Mouse (Mus musculus): ENCODE results near the gene Eml6.
"Not testable (repeated sequence)": the region's sequence is repeated elsewhere in the genome, so short reads cannot be mapped to it uniquely, and the experiment has no call there.

Gene Eml6

DNA sequence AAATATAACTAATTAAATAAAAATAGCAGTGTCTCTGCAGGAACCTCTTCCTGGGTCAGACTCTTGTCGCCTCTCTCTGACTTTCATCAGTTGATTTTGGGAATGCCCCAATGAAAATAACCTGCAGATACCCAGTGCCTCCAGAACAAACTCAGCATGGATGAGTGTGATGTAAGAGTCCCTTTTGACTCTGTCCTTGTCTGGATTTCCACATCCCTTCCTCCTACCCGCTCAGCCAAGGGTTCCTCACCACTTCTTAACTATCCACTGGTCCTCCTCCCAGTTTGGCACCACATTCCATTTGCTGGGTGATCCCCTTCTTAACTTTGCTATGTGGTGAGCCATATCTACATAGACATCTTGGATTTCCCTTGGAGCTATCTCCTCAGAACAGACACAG lies 235.0 kb downstream of the Eml6 start:
- DNase-seq (ENCODE audit: low read depth, low spot score) = no peak

DNA sequence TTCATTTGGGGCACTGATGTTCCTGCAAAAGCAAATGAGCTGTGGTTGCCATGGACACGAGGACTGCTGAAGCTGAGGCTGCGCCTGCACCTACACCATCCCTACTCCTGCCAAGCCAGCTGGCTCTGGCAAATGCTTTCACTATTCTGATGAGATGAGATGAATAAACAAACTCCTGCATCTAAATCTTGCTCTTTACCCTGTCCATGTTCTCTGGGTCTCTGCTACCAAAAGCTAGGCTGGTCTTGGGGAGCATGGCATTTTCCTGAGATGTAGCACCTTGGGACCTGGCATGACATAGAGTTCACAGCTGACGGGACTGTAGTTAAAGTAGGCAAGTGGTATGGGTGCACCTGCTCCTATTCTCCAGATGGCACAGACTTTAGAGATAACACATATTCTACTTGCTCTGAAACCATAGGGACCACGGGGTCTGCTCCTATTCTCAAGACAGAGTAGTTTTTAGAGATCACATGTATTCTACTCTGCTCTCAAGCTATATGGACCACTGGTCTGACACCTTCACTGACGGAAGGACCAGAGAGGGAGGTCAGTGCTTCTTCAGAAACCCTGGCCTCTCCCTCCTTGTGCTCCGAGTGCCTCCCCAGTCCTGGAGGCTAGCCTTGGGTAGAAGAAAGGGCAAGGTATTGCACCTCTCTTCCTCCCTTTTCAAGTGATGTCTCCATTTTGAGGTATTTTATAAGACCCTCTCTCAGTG lies 236.8 kb downstream of the Eml6 start:
- DNase-seq (ENCODE audit: low read depth, low spot score) = peak; percentile 20

DNA sequence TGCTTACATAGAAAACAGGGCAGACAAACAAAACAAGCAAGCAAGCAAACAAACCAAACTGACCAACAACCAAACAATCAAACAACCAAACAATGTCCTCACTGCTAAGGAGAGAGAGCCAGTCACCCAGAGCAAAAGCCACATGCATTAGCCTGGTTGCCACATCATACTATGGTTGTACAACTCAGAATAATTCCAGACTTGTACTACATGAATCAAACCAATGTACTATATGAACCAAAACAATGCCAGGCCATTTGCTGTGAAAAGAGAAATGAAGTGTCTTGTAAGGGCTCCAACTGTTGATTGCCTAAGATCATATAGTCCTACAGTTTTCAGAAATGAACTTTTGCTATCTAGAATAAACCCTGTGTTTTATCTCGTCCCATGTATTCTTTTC lies 237.3 kb downstream of the Eml6 start:
- DNase-seq (ENCODE audit: low read depth, low spot score) = no peak

DNA sequence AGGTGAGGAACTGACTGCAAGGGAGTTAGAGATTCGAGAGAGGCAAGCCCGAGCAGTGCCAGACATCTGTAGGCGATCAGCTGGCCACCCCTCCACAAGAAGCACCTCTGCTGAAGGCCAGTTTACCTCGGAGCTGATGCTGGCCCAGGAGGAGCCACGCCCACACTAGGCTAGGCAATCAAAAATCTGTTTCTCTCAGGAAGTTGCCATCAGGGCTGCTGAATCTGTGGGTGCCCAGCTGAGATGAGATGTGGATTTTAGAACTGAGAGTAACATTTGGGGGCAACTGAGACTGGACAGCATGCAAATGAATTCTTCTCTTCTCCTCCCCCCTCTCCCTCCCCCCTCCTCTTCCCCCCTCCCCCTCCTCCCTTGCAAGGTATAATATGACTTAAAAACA lies 238.4 kb downstream of the Eml6 start:
- DNase-seq (ENCODE audit: low read depth, low spot score) = no peak

DNA sequence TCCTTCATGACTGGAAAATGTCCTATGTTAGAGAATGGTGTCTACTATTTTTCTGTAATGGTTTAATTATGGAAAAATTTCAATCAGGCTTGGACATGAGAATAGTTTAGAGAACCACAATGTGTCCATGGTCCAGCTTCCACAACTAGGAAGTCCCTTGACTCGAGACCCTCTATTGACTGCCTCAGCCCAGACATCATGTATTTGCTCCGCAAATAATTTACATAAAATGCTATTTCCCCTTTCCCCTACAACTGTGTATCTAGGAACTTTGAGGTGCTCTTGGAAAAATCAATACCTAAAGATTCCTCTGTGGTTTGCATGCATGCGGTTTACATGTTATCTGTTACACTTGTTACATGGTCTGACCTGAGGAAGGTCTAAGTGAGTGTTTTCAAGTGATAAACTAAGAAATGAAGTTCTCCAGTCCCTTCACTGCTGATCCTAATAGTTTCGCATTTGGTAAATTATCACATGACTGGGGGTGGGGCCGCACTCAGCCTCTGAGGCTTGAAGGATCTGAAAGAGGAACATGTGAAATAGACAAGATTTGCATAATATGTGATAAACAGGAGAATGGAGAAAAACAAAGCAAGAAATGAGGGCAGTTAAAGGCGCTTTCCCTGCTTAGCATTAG lies 239.1 kb downstream of the Eml6 start:
- no peak for DNase-seq (ENCODE audit: low read depth, low spot score)

DNA sequence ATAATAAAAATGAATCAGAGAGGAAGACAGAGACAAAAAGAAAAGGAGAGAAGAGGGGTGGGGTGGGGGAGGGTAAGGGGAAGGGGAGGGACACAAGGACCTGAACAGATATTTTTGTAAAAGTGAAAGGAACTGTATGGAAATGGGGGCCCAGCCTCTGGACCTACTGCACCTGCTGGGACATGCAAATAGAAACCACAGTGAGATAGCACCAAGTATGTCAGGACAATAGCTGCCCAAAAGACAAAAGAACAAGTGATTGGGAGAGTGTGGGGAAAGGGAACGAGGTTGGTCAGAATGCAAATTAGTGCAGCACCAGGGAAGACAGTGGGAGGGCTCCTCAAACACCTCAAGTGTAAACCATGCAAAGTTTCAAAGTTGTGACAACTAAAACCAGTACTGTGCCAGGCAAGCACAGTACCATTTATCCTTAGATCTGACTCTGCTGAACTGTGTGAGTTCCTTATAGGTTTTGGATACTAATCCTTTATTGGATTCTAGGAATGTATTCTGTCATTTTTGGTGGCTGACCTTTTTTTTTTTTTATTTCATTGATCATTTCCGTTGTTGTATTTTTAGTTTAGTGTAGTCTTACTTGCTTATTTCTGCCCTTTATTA lies 246.3 kb downstream of the Eml6 start:
- DNase-seq (ENCODE audit: low read depth, low spot score) = no peak

DNA sequence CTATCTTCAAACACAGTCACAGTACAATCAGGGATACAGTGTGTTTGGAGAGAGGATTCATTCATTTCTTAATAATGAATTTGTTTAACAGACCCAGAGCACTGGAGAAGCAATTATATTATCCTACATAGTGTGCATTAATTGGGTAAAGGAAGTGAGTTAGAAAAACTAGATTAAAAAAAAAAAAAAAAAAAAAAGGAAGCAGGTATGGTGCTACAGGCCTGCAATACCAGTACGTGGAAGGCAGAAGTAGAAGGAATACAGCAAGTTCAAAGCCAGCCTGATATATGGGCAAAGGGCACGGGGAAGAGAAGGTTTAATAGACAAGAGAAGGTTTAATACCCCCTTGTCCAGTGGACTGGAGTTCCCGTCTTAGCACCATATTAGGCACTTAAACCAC lies 246.9 kb downstream of the Eml6 start:
- DNase-seq (ENCODE audit: low read depth, low spot score) = no peak

DNA sequence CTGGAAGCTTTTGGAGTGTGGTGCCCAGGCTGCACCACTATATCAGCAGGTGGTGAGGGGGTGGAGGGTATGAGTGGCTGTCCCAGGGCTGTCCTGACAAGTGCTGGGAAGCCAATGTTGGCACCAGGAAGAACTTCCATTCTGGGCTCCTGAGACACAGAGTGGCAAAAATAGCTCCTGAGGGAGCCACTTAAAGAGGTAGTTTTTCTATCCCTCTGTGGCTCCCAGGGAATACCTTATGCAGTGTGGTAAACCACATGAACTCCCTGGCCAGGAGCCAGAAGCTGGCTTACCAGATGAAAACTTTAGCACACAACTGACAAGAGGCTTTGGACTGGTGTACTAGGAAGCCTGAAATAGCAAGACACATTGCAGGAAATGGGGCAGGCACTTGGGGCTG lies 247.9 kb downstream of the Eml6 start:
- DNase-seq (ENCODE audit: low read depth, low spot score) = no peak

DNA sequence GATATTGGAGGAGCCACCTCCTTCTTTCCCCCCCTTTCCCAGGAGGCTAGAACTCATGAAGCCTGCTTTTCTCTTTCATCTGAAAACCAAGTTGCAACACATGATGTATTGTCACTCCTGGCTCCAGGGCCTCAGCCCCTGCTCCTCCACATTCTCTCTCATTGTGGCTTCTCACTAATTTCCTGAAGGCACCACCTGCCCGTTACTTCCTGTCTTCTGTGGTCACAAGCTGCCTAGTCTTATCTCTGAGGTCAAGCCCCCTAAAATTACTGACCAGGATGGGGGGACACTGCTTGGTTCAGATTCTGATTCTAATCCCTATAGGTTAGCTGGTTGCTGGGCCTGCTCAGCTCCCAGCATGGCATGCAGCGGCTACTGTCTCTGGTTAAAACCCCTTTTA lies 251.1 kb downstream of the Eml6 start:
- DNase-seq (ENCODE audit: low read depth, low spot score) = no peak

DNA sequence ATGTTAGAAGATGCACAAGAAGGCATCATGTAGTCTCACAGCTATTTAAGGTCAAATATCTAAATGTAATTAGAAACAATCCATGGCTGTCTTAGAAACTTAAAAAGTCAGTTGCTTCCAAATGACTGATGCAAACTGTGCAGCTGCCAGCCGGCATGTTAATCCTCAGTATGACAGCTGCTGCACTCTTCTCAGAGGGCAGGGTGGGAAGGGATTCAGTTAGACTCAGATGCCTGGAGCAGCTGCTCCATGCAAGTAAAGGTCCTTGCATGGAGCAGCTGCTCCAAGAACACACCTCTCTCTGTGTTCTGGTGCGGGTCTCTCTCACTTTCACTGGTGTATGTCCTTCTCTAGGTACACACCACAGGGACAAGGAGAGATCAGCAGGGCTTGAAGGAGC lies 251.5 kb downstream of the Eml6 start:
- DNase-seq (ENCODE audit: low read depth, low spot score) = peak; percentile 18

DNA sequence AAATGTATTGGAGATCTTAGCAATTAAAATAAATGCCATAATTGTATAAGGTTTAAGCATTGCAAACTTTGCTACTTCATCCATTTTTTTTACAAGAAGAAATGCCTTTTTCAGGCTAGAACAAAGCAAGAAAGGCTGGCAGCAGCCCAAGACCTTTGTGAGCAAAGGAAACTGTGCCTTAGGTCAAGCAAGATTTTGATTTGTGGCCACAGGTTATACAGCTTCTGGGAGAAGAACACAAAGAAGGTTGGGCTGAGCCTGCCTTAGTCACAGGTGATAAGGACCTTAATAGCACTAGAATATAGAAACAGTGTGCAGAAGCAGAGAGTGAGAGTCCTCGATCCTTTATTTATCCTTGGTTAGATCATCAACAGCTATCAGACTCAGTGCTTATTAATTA lies 253.6 kb downstream of the Eml6 start:
- DNase-seq (ENCODE audit: low read depth, low spot score) = no peak

DNA sequence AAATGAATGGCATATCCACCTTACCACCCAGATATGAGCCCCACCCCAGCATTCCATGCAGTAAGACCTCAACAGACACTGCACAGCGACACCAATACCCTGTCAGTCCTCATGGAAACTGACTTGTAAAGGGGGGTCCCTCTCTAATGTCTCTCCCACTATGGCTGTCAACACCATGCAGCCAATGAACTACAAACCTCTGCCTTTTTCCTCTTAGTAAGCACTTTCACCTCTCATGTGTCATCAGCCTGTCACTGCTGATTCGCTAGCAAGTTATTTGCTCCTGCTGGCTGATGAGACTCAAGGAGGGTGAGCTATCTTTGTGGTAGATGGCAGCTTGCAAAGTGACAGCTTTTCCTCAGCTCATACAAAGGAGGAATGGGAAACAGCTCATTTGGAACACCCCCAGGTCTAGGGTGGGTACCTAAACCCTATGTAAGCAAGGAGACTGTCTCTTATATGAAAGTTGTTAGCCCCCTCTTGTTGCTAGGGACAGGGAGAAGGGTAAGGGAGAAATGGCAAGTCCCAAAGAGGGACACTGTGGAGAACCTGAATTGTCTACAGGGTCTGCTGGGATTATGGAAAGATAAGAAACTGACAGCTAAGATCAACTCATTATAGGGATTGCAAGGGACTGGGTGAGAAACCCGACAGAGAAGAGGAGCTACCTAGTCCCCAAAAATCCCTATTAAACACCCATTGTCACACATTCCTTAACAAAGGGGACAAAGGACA lies 255.0 kb downstream of the Eml6 start:
- DNase-seq (ENCODE audit: low read depth, low spot score) = no peak

DNA sequence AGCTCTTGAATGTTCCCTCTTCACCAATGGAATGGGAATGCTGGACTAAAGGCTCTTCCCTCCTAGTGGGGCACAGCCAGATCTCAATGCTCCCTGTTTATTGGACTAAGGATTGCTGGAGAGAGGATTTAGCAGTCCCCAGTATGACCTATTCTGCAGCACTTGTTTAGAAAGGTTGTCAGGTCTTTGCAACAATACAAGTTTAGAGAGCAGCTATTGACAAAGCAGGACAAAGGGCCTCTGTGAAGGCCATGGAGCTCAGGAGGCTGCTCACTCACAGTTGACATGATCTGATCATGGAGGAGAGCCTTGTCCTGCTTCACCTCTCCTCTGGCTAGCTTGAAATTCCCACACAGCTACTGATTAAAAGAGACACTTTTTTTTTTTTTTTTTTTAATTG lies 257.3 kb downstream of the Eml6 start:
- no peak for DNase-seq (ENCODE audit: low read depth, low spot score)

DNA sequence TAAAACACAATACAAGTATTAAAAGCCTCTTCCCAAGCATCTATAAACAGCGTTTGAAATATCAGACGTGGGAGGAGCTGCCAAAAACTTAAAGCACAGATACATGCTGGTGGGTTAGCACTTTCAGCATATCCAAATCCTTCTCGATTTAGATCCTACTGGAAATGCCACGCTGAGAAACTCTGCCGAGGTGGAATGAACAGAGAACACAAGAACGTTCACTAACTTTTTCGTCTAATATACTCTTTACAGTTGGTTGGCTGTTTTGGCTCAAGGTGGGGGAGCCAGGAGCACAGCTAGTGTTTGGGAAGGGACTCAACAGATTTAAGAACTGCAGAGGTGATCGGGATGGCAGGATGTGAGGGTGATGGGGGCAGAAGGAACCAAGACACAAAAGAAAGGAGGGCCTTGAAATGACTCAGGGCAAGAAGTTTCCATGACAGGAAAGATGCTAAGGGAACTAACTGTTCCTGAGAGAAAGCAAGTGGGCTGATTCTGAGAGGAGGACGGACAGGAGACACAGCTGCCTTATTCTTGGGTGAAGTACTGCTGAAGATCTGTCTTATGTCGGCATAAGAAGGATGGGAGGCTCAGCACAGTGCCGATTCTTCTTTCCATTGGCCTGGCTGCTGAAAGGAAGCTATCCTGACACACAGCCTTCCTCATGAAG lies 259.4 kb downstream of the Eml6 start:
- DNase-seq (ENCODE audit: low read depth, low spot score) = no peak

DNA sequence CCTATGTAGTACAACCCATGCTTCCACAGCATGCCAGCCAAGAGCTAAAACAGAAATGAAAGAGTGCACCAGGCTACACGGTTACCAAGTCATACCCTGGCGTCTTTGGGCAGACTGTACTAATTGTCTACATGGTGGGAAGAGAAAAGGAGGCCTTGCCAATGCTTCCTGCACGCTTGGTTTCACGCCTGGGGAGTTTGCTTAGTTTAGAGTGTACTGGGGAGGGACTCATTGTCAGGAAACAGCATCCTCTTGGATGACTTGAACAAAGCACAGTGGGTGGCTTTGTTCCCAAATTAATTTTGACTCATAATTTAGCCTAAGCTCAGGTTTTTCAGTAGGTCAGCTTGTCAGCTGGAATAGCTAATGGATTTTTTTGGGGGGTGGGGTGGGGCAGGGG lies 260.8 kb downstream of the Eml6 start:
- DNase-seq (ENCODE audit: low read depth, low spot score) = no peak

DNA sequence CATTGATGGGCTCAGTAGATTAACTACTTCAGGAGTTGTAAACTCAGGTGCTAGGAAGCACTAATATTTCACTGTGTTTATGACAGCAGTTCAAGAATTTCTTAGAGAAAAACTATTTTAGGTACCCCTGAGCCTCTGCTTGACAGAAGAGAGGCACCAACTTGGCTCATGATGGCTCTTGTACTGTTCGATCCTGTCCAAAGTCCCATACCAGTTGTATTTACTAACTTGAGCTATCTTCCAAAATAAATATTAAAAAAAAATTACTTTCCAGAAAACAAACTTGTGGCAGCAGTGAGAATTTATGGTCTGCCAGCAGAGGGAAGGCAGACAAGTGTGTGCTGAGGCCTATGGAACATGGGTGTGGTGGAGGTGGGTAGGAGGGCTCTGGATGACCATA lies 263.1 kb downstream of the Eml6 start:
- no peak for DNase-seq (ENCODE audit: low read depth, low spot score)

DNA sequence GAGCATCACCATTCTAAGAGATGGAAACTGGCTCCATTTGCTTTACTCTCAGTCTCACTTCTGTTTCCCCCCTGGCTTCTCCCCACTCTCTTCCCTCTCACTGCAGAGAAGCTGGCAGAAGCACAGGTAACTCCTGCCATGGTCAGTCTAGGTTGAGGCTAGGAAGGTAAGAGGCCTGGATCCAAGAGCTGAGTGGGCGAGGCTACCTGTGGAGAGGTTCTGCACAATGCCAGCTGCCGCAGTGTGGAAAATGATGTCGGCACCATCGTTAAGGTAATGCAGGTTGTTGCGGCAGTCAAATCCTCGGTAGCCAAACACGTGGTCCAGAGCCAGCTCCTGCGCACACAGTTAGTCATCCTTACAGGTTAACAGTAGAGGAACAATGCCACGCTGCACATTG lies 264.4 kb downstream of the Eml6 start:
- DNase-seq (ENCODE audit: low read depth, low spot score) = no peak

DNA sequence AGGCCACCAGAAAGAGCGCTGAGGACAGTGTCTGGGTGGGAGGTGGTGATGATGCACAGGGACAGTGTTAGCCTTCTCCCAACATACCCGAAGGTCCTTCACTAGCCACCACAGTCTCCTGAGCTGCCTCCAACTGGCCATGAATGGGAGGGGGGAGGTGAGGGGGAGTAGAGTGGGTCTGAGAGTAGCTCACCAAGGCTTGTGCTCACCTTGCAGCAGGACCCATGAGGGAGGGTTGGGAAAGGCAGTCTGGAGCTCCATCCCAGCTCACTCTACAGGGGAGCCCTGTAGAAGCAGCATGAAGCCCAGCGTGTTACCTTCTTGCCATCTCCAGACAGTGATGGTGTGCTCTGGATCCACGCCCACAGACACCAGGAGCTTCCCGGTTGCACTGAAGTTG lies 267.2 kb downstream of the Eml6 start:
- no peak for DNase-seq (ENCODE audit: low read depth, low spot score)

DNA sequence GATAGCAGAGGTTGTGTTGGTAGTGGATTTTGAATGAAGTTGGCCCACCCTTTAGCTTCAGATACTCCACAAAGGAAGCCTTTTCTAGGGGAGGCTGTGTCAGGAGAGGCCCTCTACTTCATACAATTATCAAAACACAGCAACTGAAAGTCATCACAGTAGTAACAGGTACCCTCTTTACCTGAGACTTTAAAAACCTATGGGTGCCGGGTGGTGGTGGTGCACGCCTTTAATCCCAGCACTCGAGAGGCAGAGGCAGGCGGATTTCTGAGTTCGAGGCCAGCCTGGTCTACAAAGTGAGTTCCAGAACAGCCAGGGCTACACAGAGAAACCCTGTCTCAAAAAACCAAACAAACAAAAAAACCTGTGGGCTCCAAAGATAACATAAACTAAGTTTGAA lies 269.8 kb downstream of the Eml6 start:
- not testable (repeated sequence) for DNase-seq (ENCODE audit: low read depth, low spot score)

DNA sequence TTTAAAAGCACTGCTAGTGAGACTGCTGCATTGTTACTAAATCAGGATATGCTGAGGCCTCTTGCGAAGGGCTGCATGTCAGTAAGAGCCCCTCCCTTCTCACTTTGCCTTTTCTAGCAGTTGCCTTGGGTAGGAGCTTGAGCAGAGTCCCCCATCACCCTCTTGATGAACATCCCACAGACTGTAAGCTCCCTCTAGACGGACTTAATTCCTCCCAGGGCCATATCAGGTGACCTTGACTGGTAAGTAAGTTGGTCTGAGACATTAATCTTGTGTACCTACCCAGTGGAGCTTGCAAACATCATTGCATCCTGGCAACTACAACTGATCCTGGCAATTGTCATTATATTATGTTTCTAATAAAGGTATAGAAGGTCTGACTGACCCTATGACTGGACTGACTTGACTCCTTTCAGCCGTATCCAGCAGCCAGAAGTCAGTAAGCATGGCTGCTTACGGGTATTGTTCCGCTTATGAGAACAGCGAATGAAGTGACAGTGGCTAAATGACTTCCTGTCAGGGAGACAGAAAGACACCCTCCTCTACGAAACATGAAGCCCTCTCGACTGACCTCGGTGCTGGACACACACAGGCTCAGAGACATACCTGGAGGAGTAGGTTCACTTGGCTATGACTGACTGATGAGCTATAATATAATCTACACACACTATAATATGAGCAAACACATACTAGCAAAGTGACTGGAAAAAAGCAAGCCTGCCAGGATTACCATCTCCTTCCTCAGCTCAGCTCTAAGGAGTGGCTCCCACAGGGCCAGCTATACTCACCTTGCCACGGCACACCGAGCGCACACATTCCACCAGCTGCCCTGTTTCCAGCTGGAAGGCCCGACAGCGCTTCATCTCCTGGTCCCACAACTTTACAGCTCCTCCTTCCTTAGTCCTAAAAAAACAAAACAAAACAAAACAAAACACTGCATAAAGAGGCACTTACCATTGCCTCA lies 273.9 kb downstream of the Eml6 start:
- DNase-seq (ENCODE audit: low read depth, low spot score) = no peak

DNA sequence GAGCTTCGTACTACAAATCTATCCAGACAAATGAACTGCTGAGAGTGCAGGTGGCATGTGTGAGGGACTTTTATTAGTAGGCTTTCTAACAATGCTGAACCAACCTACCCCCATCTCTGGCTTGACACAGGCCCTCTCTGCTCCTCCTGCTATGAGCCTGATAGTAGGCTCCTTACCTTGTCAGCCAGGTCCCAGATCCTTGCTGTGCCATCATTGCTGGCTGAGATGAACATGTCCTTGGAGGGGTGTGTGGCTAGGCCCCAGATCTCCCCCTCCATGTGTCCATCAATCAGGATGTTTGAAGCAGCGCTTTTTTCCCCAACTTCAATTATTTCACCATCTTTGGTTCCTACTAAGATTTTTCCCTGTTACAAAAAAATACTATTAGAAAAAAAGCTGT lies 274.8 kb downstream of the Eml6 start:
- no peak for DNase-seq (ENCODE audit: low read depth, low spot score)

Measured in retina, adult 2 months (tissue).